Mouse (Mus musculus): ENCODE results near the gene Cacna2d2. TPM values are rescaled to one million over a fixed set of nuclear protein-coding genes. Genes with fewer than 3 reads are reported as not detected.

Cacna2d2 gene
- polyA plus RNA-seq, 1 experiment from 2014 or later, result 0.15 TPM

DNA sequence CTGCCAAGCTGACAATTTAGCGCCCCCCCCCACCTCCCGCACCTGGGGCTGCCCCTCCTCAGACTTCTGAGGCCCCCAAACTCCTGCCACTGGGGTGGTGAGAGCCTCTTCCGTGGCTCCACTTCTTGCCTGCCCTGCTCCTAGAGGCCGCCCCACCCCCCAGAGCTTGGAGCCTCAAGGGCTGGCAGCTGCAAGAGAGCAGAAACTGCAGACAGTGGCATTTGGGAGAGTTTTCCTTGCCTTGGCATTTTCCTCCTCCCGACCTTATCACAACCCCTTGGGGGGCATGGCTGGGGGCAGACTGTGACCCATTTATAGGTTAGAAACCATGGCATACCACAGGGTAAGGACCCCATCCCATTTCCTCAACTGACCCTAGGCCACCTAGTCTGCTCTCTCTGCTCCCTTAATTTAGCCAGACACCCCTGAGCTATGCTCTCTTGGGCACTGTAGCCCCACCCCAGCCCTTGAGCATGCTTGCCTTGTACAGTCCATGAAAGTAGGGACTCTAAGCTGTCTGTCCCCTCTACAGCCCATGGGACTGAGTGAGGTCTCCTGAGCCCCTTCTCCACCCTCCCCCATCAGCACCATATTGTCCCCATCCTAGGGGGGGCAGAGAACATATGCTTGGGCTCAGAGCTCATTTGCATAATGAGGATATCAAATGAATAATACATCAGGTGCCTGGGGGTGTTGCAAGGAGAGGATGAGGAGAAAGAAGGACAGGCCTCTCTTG lies 29.2 kb downstream of the Cacna2d2 start:
- no peaks in the 10 kb centered on the region for H3K36me3 ChIP-seq (ENCODE audit: control insufficient read depth, insufficient read depth, low read length)
- no peak overlapping the region for H3K4me3 ChIP-seq (ENCODE audit: low read depth, low read length)
- no peaks in the 10 kb centered on the region for H3K27me3 ChIP-seq (ENCODE audit: control insufficient read depth, insufficient read depth, low read length)
- ATAC-seq (ENCODE audit: low FRiP score, low TSS enrichment) (no peak), DNase-seq (ENCODE audit: low spot score) (no peak)
- WGBS, result 56% methylated on average over 5 of the region's 5 CpGs
- H3K27ac ChIP-seq (replicated peaks), result no peak overlapping the region
- no peaks in the 10 kb centered on the region for H3K4me1 ChIP-seq (replicated peaks; ENCODE audit: control insufficient read depth, insufficient read depth)
- no peak for TF ChIP-seq CTCF (IDR thresholded peaks at IDR 0.05; ENCODE audit: low read depth)
- TF ChIP-seq EP300 (optimal IDR thresholded peaks at IDR 0.05), result no peak
- no peak overlapping the region for H3K9ac ChIP-seq (ENCODE audit: low read length)
- H3K9me3 ChIP-seq (ENCODE audit: control insufficient read depth, low read length), result no peaks in the 10 kb centered on the region
- H3K4me2 ChIP-seq (replicated peaks; ENCODE audit: low read depth), result no peak overlapping the region

DNA sequence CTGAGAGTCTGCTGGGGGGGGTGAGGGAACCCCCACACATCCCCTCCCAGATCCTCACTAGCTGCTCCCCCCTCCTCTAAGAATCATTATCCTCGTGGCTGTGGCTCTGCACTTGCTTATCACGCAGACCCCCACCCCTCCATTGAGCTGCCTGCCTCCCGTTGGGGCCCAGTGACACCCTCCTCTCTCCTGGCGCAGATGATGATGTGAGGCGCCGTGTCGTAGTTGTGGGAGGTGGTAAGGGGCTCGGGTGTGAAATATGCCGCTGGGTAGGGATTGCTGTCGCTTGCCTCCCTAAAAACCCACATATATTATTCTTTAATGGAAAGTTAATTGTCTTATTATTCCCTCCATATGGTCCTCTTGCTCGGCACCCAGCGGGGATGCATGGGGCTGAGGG lies 31.0 kb downstream of the Cacna2d2 start:
- Histone ChIP-seq H3K4me2 (replicated peaks; ENCODE audit: low read depth) (no peak overlapping the region), H3K27ac (replicated peaks) (no peak overlapping the region), H3K27me3 (ENCODE audit: control insufficient read depth, insufficient read depth, low read length) (no peaks in the 10 kb centered on the region), H3K36me3 (ENCODE audit: control insufficient read depth, insufficient read depth, low read length) (no peaks in the 10 kb centered on the region), H3K4me1 (replicated peaks; ENCODE audit: control insufficient read depth, insufficient read depth) (no peaks in the 10 kb centered on the region), H3K4me3 (ENCODE audit: low read depth, low read length) (no peak overlapping the region), H3K9me3 (ENCODE audit: control insufficient read depth, low read length) (no peaks in the 10 kb centered on the region), H3K9ac (ENCODE audit: low read length) (no peak overlapping the region)
- DNase-seq (ENCODE audit: low spot score), result no peak
- ATAC-seq (ENCODE audit: low FRiP score, low TSS enrichment), result no peak
- 49% methylated on average over 11 of the region's 12 CpGs for WGBS
- no peak for TF ChIP-seq EP300 (optimal IDR thresholded peaks at IDR 0.05)
- no peak for TF ChIP-seq CTCF (IDR thresholded peaks at IDR 0.05; ENCODE audit: low read depth)

GRCm38 (mm10) chr9:107432546-107432945 lies 33.1 kb downstream of the Cacna2d2 start:
- no peak overlapping the region for H3K9ac ChIP-seq (ENCODE audit: low read length)
- H3K9me3 ChIP-seq (ENCODE audit: control insufficient read depth, low read length), result no peaks in the 10 kb centered on the region
- H3K36me3 ChIP-seq (ENCODE audit: control insufficient read depth, insufficient read depth, low read length), result no peaks in the 10 kb centered on the region
- 57% methylated on average over 3 of the region's 3 CpGs for WGBS
- TF ChIP-seq EP300 (optimal IDR thresholded peaks at IDR 0.05) (no peak), CTCF (IDR thresholded peaks at IDR 0.05; ENCODE audit: low read depth) (no peak)
- no peak for DNase-seq (ENCODE audit: low spot score)
- no peak overlapping the region for H3K4me3 ChIP-seq (ENCODE audit: low read depth, low read length)
- no peak; the same call in 1 of the 2 replicates for ATAC-seq (ENCODE audit: low FRiP score, low TSS enrichment)
- H3K27ac ChIP-seq (replicated peaks), result no peak overlapping the region
- H3K27me3 ChIP-seq (ENCODE audit: control insufficient read depth, insufficient read depth, low read length), result peaks cover 3% of the 10 kb centered on the region; the same call in 1 of the 2 replicates
- no peak overlapping the region for H3K4me2 ChIP-seq (replicated peaks; ENCODE audit: low read depth)
- no peaks in the 10 kb centered on the region for H3K4me1 ChIP-seq (replicated peaks; ENCODE audit: control insufficient read depth, insufficient read depth)

DNA sequence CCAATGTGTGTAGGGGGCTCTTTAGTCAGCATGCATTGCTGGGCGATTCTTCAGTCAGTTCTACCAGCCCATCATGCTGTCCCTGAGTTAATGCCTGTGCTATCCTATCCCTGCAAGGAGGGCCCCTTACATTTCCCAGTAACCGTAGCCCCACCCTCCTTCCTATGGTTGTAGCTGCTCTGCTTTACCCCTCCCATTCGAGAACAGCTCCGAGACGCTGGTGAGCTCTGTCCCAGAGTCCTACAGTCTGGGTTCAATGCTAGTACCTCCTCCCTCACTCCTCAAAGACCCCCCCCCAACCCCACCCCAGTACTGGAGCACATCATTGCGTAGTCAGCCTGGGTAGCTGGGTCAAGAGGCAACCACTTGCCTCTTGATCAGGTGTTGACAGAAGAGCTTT lies 35.4 kb downstream of the Cacna2d2 start:
- Histone ChIP-seq H3K27ac (replicated peaks) (no peak overlapping the region), H3K27me3 (ENCODE audit: control insufficient read depth, insufficient read depth, low read length) (peaks cover 3% of the 10 kb centered on the region; the same call in 1 of the 2 replicates), H3K4me2 (replicated peaks; ENCODE audit: low read depth) (no peak overlapping the region), H3K4me1 (replicated peaks; ENCODE audit: control insufficient read depth, insufficient read depth) (no peaks in the 10 kb centered on the region), H3K9me3 (ENCODE audit: control insufficient read depth, low read length) (no peaks in the 10 kb centered on the region), H3K9ac (ENCODE audit: low read length) (no peak overlapping the region), H3K4me3 (ENCODE audit: low read depth, low read length) (no peak overlapping the region), H3K36me3 (ENCODE audit: control insufficient read depth, insufficient read depth, low read length) (no peaks in the 10 kb centered on the region)
- DNase-seq (ENCODE audit: low spot score) (no peak), ATAC-seq (ENCODE audit: low FRiP score, low TSS enrichment) (no peak)
- WGBS, result 22% methylated on average over 6 of the region's 6 CpGs
- TF ChIP-seq EP300 (optimal IDR thresholded peaks at IDR 0.05), result no peak
- TF ChIP-seq CTCF (IDR thresholded peaks at IDR 0.05; ENCODE audit: low read depth), result no peak

DNA sequence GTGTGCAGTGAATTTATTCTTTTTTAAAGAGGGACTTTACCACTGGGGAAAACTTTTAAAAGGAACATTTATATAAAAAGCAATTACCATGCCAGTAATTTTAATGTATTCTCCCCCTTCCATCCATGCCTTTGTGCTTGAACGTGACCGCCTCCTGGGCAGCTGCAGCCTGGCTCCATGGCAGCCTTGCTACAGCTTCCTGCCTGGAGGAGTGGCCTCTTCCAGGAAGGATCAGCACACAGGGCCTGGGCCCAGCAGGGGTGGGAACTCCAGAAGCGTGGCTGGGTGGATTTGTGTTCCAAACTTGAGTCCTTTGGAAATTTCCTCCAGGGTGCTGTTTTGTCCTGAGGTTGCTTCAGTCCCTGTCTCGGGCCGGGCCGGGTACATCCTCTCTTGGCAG lies 35.9 kb downstream of the Cacna2d2 start:
- H3K36me3 ChIP-seq (ENCODE audit: control insufficient read depth, insufficient read depth, low read length), result no peaks in the 10 kb centered on the region
- ATAC-seq (ENCODE audit: low FRiP score, low TSS enrichment) (no peak), DNase-seq (ENCODE audit: low spot score) (no peak)
- H3K9ac ChIP-seq (ENCODE audit: low read length), result no peak overlapping the region
- TF ChIP-seq EP300 (optimal IDR thresholded peaks at IDR 0.05) (no peak), CTCF (IDR thresholded peaks at IDR 0.05; ENCODE audit: low read depth) (no peak)
- H3K27me3 ChIP-seq (ENCODE audit: control insufficient read depth, insufficient read depth, low read length), result peaks cover 3% of the 10 kb centered on the region; the same call in 1 of the 2 replicates
- H3K4me1 ChIP-seq (replicated peaks; ENCODE audit: control insufficient read depth, insufficient read depth), result no peaks in the 10 kb centered on the region
- H3K4me3 ChIP-seq (ENCODE audit: low read depth, low read length), result no peak overlapping the region
- no peak overlapping the region for H3K27ac ChIP-seq (replicated peaks)
- no peak overlapping the region for H3K4me2 ChIP-seq (replicated peaks; ENCODE audit: low read depth)
- WGBS, result 30% methylated on average over 6 of the region's 6 CpGs
- no peaks in the 10 kb centered on the region for H3K9me3 ChIP-seq (ENCODE audit: control insufficient read depth, low read length)

GRCm38 (mm10) chr9:107442891-107443290 lies 43.5 kb downstream of the Cacna2d2 start:
- WGBS, result 75% methylated on average over 4 of the region's 4 CpGs
- no peaks in the 10 kb centered on the region for H3K9me3 ChIP-seq (ENCODE audit: control insufficient read depth, low read length)
- no peak overlapping the region for H3K9ac ChIP-seq (ENCODE audit: low read length)
- no peaks in the 10 kb centered on the region for H3K27me3 ChIP-seq (ENCODE audit: control insufficient read depth, insufficient read depth, low read length)
- no peaks in the 10 kb centered on the region for H3K4me1 ChIP-seq (replicated peaks; ENCODE audit: control insufficient read depth, insufficient read depth)
- H3K27ac ChIP-seq (replicated peaks), result no peak overlapping the region
- no peak overlapping the region for H3K4me3 ChIP-seq (ENCODE audit: low read depth, low read length)
- TF ChIP-seq EP300 (optimal IDR thresholded peaks at IDR 0.05) (no peak), CTCF (IDR thresholded peaks at IDR 0.05; ENCODE audit: low read depth) (no peak)
- H3K4me2 ChIP-seq (replicated peaks; ENCODE audit: low read depth), result no peak overlapping the region
- H3K36me3 ChIP-seq (ENCODE audit: control insufficient read depth, insufficient read depth, low read length), result no peaks in the 10 kb centered on the region
- ATAC-seq (ENCODE audit: low FRiP score, low TSS enrichment) (no peak), DNase-seq (ENCODE audit: low spot score) (no peak)

Data from stomach, postnatal 0 days (tissue).